Mouse (Mus musculus) ovary, postnatal 14 days (tissue): ENCODE data around the gene Nsmce1.

Source experiments
- DNase-seq: peaks from one replicate; pipeline ENCODE4 v3.0.0; 2022; ENCODE audit warnings: low spot score

The Nsmce1 gene

DNA sequence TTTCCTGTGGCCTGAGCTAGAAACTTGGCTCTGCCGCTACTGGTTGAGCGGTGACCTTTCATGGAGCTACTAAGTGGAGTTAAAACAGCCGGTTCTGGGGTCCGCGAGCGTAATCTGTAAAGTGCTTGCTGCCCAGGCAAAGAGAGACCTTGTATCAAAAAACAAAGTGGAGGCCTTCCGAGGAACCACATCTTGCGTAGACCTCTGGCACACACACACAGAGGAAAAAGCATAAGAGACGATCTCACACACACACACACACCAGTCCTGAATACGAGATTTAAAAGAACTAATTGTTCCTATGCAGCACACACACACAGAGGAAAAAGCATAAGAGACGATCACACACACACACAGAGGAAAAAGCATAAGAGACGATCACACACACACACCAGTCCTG is 364 bp upstream of the Nsmce1 start:
- DNase-seq = no peak

DNA sequence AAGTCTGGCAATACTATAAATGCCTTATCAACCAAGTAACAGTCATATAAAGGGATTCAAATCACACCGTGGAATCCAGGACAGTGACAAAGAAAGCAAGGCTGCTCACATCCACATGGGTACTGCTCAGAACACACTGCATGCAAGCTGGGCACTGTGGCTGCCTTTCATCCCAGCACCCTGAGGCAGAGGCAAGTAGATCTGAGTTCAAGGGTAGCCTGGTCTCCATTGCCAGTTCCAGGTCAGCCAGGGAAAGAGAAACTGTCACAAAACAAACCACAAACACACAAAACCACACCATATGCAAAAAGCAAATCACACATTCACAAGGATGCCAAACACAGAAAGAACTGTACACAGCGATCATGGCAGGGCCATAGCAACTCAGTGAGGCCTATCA is 1.8 kb downstream of the Nsmce1 start:
- no peak for DNase-seq

DNA sequence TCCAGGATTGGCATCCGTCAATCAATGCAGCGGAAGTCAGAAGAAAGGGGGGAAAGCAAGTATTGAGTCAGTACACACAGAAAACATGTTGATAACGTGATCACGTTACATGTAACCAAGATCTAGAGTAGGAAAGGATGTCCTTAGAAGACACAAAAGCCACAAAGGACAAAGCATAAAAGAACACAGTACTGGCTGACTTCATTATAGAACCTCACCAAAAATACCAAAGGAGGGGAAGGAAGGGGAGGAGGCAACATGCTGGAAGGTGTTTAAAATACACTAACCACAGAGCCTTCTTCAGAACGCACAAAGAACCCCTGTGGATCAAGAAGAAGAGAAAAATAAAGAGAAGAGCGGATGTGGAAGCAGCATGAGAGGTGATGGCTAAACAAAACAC is 2.7 kb downstream of the Nsmce1 start:
- DNase-seq = no peak

DNA sequence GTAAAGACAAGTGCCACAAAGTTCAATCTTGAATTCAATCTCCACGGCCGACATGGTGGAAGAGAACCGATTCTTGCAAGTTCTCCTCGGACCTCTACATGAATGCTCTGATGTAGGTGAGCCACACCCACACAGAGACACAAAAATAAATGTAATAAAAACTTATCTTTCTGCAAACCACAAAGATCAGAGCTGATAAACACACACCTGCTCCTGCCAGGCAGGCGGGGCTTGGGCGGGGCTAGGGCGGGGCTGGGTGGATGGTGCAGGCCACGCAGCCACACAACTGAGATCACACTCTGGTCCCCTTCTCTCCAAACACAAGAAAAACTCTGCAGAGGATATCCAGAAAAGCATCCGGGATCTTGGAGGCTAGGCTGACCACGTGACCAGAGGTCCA is 4.3 kb downstream of the Nsmce1 start:
- no peak for DNase-seq

DNA sequence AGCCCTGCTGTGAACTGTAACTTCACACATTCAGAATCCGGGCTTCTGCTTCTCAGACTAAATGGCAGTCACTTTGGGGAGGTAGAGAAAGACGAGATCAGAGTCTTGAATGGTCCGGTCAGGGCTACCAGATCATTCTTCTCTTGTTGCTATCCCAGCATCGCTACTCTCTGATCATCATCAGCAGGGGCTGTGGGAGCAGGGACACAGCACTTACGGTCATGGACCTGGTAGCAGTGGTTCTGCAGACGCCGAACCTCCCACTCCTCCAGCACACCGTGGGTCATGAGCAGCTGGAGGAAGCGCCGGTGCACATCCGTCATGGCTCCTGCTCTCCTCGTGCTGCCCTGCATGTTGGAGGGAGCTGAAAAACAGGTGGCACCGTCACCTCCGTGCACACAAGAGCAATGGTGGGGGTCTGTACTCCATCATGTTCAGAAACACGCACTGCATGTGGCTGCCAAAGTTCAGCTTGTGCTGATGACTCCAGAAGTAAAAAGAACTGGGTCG is 5.2 kb downstream of the Nsmce1 start:
- no peak for DNase-seq

DNA sequence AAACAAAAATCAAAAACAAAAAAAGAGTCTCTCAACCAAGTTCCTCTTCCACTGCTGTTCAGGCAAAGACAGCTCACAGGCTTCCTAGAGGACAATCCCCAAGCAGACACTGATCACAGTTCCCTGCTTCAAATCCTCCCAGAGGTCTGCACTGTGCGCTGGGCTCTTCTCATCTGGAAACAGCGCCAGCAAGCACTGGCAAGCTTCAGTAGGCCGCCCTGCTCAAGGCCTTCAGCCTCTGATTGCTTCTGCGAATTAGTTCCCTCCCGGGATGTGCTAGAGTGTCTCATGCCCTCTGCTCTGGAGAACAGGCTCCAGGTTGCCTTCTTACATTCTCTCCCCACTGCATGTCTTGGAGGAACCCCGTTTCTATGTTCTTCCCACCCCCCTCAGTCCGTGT is 6.6 kb downstream of the Nsmce1 start:
- no peak for DNase-seq

DNA sequence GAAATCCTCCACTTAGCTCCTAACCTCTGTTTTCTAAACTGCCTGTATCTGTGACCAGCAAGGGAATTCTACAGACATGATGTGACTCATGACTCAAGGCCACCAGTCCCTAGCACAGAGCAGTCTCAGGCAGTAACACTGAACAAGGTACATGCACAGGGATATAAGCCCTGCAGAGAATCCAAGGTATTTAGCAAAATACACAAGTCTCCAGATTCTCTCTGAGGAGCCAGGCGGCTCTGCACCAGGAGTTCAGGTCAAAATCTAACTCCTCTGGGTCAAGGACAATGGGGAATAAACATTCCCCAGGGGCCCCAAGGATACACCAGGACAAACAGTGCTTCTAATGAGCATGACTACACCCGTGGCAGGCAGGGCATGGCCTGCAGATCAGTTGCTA is 8.5 kb downstream of the Nsmce1 start:
- no peak for DNase-seq

DNA sequence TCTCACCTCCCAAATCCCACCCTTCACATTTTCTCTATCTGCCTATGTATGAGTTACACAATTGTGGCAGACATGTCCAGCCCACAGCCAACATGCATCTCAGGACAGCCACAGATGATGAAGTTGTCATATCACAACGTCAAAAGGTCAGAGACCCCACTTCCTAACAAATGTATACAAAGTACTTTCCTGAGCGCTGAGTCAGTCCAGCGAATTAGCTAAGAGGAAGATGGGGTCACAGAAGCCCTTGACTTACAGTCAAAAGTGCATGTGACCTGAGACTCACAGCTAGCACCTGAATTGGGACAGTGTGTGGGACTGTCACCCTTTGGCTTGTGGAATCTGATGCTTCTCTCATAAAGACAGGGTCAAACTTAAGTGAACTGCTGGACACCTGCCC is 9.1 kb downstream of the Nsmce1 start:
- DNase-seq = no peak

DNA sequence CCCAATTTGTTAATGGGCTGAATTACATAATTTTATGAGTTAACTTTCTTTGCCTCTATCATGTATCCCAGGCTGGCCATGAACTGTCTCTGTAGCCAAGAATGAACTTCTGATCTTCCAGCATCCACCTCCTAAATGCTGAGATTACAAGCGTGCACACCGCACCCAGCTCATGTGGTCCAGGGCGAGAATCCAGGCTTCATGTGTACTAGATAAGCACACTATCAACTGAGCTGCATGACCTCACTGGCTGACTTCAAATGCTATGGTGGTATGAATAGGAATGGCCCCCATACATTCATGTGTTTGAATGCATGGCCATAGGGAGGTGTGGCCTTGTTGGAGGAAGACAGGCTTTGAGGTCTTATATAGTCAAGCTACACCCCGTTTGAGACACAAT is 10.9 kb downstream of the Nsmce1 start:
- DNase-seq = no peak

DNA sequence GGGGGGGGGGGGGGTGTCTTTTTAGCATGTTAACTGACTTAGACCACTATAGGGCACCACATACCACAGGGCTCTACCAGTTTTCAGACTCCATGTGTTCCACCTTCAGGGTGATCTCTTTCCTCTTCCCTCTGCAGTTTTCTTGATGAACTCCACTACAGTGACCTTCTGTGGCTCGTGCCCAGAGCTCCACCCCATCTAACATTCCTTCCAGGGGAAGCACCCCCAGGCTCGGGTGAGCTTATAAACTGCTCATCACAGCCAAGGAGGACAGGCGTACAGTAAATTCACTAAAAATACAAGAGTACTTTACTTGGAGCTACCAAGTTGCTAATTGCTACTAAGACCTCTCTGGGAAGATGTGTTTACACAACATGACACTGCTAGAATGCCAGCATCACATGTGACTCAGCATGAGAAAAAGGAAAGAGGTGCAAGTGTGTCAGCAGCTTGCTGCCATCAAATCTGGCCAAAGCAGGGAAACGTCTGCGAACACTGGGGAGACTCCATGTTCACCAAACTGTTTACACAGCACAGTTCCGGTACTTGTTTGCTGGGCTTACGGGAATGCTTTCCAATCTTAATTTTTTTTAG is 12.9 kb downstream of the Nsmce1 start:
- DNase-seq = no peak

DNA sequence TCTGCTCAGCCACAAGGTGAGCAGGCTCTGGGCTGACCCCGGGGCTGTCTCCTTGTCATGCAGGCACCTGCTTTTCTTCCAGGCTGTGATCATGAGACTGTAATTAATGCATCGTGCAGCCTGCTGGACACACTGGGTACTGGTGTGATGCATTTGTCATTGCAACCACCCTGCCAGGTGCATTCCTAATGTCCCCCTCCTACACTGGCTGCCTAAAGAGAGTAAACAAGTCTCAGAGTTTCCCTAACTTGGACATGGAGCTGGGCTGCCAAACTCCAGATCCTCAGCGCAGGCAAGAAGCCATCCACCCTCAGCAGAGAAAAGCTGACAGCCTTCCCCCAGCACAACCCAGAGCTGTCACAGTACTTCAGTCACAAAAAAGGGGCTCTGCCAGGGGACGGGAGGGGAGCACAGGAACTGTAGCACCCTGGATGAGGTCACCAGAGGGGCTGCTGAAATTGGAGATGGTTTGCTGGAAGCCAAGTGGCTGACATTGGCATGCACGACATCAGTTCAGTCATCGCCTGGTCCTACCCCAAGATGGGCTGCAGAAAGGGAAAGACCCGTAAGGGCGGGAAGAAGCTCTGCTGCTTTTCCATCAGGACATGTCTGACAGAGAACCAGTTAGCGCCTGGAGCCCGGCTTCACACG is 15.7 kb downstream of the Nsmce1 start:
- no peak for DNase-seq

DNA sequence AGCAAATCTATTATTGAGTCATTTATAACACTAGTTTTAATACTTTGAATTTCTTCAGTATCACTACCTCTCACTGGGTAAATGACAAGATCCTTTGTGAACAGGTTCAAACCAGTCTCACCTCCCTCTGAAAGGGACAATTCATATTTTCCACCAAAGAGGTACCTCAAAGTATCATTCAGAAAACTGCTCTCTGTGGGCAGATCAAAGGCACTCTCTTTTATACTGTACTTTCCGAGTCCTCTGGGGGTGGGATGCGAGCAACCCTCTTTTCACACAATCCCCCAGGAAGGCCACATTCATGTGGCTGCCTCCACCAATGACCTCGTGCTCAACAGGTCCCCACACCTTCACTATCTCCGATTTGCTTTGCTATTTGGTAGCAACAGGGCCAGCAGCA is 16.9 kb downstream of the Nsmce1 start:
- DNase-seq = no peak

DNA sequence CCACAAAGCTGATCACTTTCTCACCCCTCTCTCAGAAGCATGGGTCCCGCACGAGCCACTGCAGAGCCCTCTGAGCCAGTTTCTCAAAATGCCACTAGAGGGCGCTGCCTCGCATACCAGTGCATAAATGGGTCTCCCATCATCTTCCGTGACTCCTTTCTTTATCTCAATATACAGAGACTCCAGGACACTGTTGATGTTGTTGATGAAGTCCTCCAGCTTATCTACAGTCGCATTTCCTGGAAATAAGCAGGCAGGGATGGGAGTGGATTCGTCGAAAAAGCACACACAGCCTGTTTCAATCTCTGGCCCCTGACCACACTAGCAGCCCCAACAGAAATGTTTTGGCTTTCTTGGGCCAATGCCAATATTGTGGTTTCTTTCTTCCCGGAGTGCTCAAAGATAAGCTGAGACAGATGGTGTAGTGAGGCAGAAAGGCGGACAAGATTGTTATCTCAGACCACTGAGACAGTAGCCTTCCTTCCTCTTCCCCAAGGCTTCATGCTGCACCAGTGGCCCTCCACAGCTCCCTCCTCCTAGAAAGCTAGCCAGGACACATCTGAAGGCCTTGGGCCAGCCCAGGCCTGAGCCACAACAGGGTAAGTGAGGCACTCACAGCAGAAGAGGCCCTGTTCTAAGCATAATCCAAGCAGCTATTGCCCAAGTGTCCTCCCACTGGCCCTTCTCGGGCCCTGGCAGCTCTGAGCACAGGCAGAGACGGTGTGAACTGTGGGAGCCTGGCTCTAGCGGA is 19.2 kb downstream of the Nsmce1 start:
- peak; percentile 69 for DNase-seq

DNA sequence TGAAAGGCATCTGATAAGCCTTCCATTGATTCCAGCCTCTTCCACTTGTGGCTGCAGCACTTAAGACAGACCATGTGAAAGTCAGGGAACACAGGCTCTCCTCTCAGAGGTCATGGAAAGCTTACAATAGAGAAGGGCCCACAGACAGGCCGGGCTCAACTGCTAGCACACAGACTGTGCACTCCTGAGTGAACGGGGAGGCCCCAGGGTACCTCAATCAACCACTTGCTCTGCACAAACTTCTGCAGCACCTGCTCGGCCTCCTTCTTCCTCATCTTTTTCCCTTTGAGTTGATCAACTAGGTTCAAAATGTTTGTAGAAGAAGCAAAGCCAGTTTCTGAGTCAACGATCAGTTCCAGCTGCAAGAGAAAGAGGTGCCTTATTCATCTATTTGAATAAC is 20.5 kb downstream of the Nsmce1 start:
- DNase-seq = no peak

DNA sequence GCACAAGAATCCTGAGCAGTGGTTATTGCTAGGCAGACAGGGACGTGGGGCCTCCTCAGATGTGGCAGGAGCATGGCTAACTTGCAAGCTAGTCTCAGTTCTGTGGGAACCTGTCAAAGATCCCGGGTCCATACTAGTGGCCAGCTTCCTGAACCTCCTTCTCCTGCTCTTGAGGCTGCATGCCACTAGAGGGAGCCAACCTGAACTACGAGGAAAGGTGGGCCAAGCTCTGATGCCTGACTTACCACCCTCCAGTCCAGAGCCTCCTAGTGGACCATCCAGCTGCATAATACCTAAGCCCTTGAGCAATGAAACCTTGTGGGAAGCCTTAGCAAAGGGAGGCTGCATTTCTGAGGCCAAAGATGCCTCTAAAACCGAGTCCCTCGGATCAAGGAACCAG is 21.5 kb downstream of the Nsmce1 start:
- DNase-seq = peak; percentile 58

DNA sequence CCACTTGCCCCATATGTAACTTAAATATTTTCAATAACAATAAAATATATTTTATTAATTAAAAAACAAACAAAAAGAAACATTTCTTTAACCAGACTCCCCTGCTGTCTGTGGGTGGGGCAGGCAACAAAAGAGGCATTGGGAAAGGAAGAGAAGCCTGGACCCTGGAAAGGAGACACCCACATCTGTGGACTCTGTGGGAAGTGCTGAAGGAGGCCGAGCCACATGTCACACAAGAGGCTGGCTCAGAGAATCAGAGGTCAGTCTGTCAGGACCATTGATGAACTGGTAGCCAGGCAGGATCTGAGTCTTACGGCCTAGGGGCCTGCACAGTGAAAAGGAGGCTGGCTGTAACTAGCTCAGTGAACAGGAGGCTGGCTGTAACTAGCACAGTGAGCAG is 29.2 kb downstream of the Nsmce1 start:
- no peak for DNase-seq

DNA sequence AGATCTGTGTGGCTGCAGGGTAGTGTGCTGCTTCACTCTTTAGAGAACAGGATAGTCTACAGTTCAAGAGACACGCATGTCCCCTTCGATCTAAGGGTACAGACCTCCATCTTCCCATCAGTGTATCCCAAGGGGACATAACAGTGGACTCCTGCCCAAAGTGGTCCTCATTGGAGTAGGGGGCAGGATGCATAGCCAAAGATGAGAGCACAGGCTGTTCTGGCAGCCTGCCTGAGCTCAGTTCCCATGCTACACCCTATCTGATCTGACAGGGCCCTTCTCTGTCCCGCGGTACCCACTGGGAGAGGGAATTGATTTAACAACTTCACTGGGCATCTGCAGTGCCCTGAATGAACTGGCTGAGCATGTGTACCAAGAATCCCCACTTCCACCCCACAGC is 37.7 kb downstream of the Nsmce1 start:
- DNase-seq = no peak

DNA sequence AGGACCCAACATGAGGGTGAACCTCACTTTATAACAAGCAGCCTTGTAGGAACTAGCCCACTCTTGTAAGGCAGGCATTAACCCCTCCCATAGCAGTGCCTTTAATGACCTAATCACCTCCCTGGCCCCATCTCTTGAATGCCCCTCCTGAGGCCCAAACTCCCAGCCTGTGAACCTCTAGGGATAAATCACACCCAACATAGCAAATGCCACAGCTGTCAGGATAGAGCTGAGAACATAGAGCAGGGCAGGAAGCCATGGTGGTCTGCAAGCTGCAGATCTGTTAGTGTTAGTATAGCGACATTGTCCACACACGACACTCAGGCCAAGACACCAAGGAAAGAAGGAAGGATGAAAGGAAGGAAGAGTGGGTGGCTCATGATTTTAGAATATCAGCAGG is 40.3 kb downstream of the Nsmce1 start:
- no peak for DNase-seq

DNA sequence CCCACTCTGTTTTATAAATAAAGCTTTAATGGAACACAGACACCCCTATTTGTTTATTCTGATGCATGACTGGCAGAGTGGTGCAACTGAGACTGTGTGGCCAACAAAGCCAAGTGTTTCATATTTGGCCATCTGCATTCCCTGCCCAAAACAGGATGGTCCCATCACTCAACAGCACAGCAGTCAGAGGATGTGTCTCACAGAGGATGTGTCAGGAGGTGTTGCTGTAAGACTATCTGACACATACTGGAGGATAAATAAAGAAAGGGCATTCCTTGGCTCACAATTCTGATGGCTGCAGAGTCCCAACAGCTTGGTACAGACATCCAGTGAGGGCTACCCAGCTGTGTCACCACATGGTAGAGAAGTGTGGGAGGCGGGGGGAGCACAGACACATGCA is 40.7 kb downstream of the Nsmce1 start:
- no peak for DNase-seq

DNA sequence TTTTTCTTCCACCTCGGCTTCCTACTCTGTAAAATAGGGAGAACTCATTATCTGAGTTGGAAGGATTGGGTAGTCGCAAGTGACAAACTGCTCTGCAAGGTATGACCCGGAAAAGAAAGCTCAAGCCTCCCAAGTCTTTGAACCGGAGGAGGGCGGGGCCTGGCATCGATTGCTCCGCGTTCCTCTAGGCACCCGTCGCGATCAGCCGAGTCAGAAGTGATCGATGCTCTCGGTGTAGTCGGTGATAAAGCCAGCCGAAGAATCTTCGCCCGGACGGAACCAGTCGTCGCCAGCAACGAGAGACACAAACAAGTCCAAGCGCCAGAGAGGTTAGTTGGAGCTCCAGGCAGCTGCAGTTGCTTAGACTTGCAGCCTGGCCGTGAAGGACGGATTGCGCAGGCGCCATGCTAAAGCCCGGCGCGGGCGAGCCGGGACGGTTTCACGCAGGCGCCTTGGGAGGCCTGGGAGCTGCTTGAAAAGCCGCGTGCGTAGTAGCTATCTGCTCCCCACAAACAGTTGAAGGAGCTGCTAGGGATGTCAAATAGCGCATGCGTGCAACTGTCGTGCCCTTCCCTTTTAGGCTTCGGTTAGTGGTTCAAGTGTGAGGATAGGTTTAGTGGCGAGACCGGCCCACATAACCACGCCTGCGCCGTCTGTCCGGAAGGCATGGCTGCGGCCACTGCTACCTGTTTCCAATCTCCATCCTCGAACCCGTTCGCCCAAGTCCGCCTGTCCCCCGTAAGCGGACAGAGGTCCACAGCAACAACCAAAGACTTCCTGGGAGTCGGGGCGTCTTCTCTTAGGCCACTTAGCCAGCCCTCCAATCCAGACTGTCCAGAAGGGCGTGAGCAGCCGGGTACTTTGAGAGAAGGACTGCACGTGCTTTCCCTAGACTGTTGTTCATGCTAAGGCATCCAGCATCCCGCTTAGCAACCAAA is 46.7 kb downstream of the Nsmce1 start, which contains the start of gene Kdm8:
Kdm8 (plus strand) TSS at position 213 of the 938 bp plus-strand sequence.
- DNase-seq = peak; percentile 87

DNA sequence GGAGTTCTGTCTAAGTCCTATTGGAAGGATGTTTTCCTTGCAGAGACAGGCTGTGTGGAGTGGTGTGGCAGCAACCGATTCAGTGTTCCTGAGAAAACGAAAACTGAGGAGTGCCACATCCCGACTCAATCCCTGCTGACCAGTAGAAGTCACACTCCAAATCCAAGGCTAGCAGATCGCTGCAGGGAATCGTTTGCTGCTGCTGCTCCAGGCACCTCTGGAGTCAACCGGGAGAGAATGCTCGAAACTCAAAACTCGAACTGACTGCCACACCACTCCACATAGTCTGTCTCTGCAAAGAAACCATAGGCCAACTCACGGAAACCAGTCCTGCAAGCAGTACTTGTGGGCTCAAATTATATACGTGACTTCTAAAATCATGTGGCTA is 47.3 kb downstream of the Nsmce1 start:
- DNase-seq = no peak

DNA sequence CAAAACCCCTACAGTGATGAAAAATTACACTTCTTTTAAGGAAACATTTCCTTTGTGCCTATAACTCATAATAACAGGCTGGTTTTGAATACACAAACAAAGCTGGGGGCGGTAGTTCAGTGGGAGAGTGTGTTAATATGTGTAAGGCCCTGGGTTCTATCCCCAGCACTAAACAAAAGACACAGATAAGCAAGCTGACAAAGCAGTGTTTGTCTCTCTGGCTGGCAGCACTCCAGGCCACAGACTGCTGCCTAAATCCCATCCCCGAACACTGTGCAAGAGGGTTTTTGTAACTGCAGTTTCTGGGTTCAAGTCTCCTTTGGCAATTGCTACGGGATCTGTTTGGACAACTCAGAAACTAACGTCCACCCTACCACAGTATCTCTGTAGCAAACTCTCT is 49.1 kb downstream of the Nsmce1 start:
- no peak for DNase-seq
